Mouse (Mus musculus): ENCODE measurements around the gene Gm44503. TPM values are rescaled to one million over a fixed set of nuclear protein-coding genes. Genes with fewer than 3 reads are reported as not detected.

Gene Gm44503
- total and polyA plus RNA-seq, 3 experiments, result not detected

DNA sequence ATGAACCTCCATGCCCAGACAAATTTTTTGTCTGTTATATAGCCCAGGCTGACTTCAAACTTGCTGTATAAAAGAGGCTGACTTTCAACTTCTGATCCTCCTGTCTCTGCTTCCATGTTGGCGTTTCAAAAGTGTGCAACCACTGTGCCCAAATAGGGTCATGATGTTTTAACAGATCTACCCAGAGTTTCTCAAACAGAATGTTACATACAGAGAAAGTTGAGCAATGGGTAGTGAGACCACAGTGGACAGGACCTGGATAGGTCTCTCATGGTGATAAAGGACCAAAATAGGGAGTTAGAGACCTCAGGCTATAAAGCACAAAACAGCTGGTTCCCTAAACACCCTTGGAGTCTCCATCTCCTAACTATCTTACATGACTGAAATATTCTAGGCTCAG, 71.8 kb downstream of the Gm44503 start:
- H3K9me3 ChIP-seq (replicated peaks; ENCODE audit: insufficient read depth, low read length), result no peaks in the 10 kb centered on the region
- H3K27ac ChIP-seq (ENCODE audit: control insufficient read depth, low read depth, low read length), result no peak overlapping the region
- no peaks in the 10 kb centered on the region; a peak in 1 of 4 replicates for H3K36me3 ChIP-seq (ENCODE audit: control insufficient read depth in 1 of 2, insufficient read depth in 2 of 2, low read length in 2 of 2)
- DNase-seq (ENCODE audit: low read depth, low spot score), result no peak
- no peaks in the 10 kb centered on the region for H3K79me2 ChIP-seq (ENCODE audit: control insufficient read depth, insufficient read depth, low read length, poor library complexity)
- TF ChIP-seq ZC3H11A (IDR thresholded peaks at IDR 0.05; ENCODE audit: low read depth, low read length), result no peak
- no peak for TF ChIP-seq MAFK (IDR thresholded peaks at IDR 0.05; ENCODE audit: borderline replicate concordance, low read depth, low read length)
- no peak for TF ChIP-seq MEF2A (IDR thresholded peaks at IDR 0.05; ENCODE audit: extremely low read depth, insufficient replicate concordance, low read depth, low read length, poor library complexity, severe bottlenecking)
- TF ChIP-seq EP300 (IDR thresholded peaks at IDR 0.05; ENCODE audit: low read depth in 1 of 2, low read length in 2 of 2), result no peak
- TF ChIP-seq GABPA (IDR thresholded peaks at IDR 0.05; ENCODE audit: low read depth, low read length), result no peak
- no peak for TF ChIP-seq RAD21 (IDR thresholded peaks at IDR 0.05; ENCODE audit: low read depth, low read length)
- TF ChIP-seq TAL1 (IDR thresholded peaks at IDR 0.05; ENCODE audit: low read length), result no peak
- no peak for TF ChIP-seq ZMIZ1 (IDR thresholded peaks at IDR 0.05; ENCODE audit: low read depth, low read length)
- no peaks in the 10 kb centered on the region for H3K4me1 ChIP-seq (ENCODE audit: control insufficient read depth in 1 of 2, insufficient read depth in 2 of 2, low read length in 2 of 2)
- H3K9ac ChIP-seq (ENCODE audit: control insufficient read depth, low read depth, low read length, poor library complexity, severe bottlenecking), result no peak overlapping the region
- no peaks in the 10 kb centered on the region for H3K27me3 ChIP-seq (ENCODE audit: control insufficient read depth in 1 of 2, insufficient read depth in 2 of 2, low read length in 2 of 2)
- no peak overlapping the region for H3K4me3 ChIP-seq (ENCODE audit: control insufficient read depth in 1 of 2, insufficient read depth in 1 of 2, low read depth in 2 of 2, low read length in 2 of 2)

DNA sequence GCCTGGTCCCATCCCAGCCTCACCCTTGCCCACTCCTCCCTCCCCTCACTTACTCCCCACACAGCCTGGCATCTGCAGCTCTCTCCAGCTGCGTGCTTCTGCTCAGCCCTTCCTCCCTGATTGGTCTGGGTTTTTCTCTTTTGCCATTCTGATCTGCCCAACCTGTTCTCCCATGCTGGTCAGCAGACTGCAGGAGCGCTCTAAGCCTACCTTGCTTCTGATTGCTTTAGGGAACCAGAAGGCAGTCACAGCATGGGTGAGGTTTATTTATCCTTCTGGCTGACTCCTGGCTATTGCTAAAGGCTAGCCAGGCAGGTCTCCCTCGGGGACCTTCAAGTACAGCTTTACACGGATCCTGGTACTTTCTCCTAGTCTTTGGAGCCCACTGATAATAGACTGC, 72.8 kb downstream of the Gm44503 start:
- no peak overlapping the region for H3K9ac ChIP-seq (ENCODE audit: control insufficient read depth, low read depth, low read length, poor library complexity, severe bottlenecking)
- no peak for TF ChIP-seq ZNF384 (IDR thresholded peaks at IDR 0.05; ENCODE audit: low read depth, low read length)
- no peak for TF ChIP-seq UBTF (IDR thresholded peaks at IDR 0.05; ENCODE audit: borderline replicate concordance, insufficient read depth, low read depth, low read length)
- no peak for TF ChIP-seq ZMIZ1 (IDR thresholded peaks at IDR 0.05; ENCODE audit: low read depth, low read length)
- TF ChIP-seq CHD2 (IDR thresholded peaks at IDR 0.05; ENCODE audit: low read length), result no peak
- no peak for TF ChIP-seq TAL1 (IDR thresholded peaks at IDR 0.05; ENCODE audit: low read length)
- no peaks in the 10 kb centered on the region for H3K9me3 ChIP-seq (replicated peaks; ENCODE audit: insufficient read depth, low read length)
- no peak for DNase-seq (ENCODE audit: low read depth, low spot score)
- no peak overlapping the region for H3K27ac ChIP-seq (ENCODE audit: control insufficient read depth, low read depth, low read length)
- no peaks in the 10 kb centered on the region for H3K79me2 ChIP-seq (ENCODE audit: control insufficient read depth, insufficient read depth, low read length, poor library complexity)
- no peaks in the 10 kb centered on the region for H3K4me1 ChIP-seq (ENCODE audit: control insufficient read depth in 1 of 2, insufficient read depth in 2 of 2, low read length in 2 of 2)
- no peaks in the 10 kb centered on the region for H3K27me3 ChIP-seq (ENCODE audit: control insufficient read depth in 1 of 2, insufficient read depth in 2 of 2, low read length in 2 of 2)
- no peak overlapping the region for H3K4me3 ChIP-seq (ENCODE audit: control insufficient read depth in 1 of 2, insufficient read depth in 1 of 2, low read depth in 2 of 2, low read length in 2 of 2)
- H3K36me3 ChIP-seq (ENCODE audit: control insufficient read depth in 1 of 2, insufficient read depth in 2 of 2, low read length in 2 of 2), result no peaks in the 10 kb centered on the region; a peak in 1 of 4 replicates

DNA sequence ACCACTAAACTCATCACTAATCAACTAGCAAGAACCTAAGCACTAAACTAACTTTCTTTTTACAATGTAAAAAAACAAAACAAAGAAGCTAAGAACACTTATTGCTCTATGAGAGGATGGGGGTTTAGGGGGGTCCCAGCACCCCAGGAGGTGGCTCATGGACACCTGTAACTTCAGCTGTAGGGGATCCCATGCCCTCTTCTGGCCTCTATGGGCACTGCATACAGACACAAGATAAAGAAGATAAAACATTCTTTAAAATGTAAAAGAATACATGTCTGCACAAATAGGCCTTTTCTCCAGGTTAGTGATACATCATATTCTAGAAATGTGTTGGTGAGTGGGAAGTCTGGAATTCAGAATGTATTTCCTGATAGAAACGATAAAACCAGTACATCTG, 74.8 kb downstream of the Gm44503 start:
- DNase-seq (ENCODE audit: low read depth, low spot score), result peak; percentile 31
- no peaks in the 10 kb centered on the region for H3K9me3 ChIP-seq (replicated peaks; ENCODE audit: insufficient read depth, low read length)
- no peak overlapping the region for H3K4me3 ChIP-seq (ENCODE audit: control insufficient read depth in 1 of 2, insufficient read depth in 1 of 2, low read depth in 2 of 2, low read length in 2 of 2)
- no peaks in the 10 kb centered on the region; a peak in 1 of 4 replicates for H3K36me3 ChIP-seq (ENCODE audit: control insufficient read depth in 1 of 2, insufficient read depth in 2 of 2, low read length in 2 of 2)
- H3K4me1 ChIP-seq (ENCODE audit: control insufficient read depth in 1 of 2, insufficient read depth in 2 of 2, low read length in 2 of 2), result no peaks in the 10 kb centered on the region
- no peak overlapping the region for H3K9ac ChIP-seq (ENCODE audit: control insufficient read depth, low read depth, low read length, poor library complexity, severe bottlenecking)
- TF ChIP-seq TBP (IDR thresholded peaks at IDR 0.05; ENCODE audit: low read depth, low read length) (no peak), CTCF (IDR thresholded peaks at IDR 0.05 in 2 of 3, conservative IDR thresholded peaks at IDR 0.05 in 1 of 3; ENCODE audit: control insufficient read depth in 1 of 3, insufficient read depth in 1 of 3, low read depth in 2 of 3, low read length in 3 of 3, poor library complexity in 1 of 3, severe bottlenecking in 1 of 3) (peak; percentile 26 to 40 (median 30); a peak in 4 of 6 replicates), POLR2AphosphoS2 (IDR thresholded peaks at IDR 0.05; ENCODE audit: low read length) (no peak), MYB (IDR thresholded peaks at IDR 0.05; ENCODE audit: low read depth, low read length) (no peak), SMC3 (IDR thresholded peaks at IDR 0.05; ENCODE audit: low read depth, low read length) (peak; percentile 20; the same call in 1 of the 2 replicates)
- H3K27me3 ChIP-seq (ENCODE audit: control insufficient read depth in 1 of 2, insufficient read depth in 2 of 2, low read length in 2 of 2), result no peaks in the 10 kb centered on the region
- no peaks in the 10 kb centered on the region for H3K79me2 ChIP-seq (ENCODE audit: control insufficient read depth, insufficient read depth, low read length, poor library complexity)
- no peak overlapping the region for H3K27ac ChIP-seq (ENCODE audit: control insufficient read depth, low read depth, low read length)

Data from MEL (cell line).